ENCODE assay signal across 9 mouse cellular contexts in the genomic region with DNA sequence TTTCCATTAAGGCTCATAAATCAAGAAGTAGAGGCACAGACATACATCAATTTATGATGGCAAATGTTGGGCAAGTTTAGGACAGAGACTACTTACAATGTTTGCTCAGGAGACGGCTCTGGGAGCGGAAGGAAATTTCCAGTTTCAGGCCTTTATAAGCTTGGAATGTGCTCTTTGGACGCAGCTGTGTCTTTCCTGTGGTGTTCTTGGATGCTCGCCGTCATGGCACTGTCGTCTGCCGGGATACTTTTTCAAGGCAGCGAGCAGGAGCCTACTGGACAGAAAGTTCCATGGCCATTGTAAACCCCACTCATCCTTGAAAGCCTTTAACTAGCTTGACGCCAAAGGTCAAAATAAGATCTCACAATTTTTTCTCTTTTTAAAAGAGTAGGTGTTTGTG. TPM values are rescaled to one million over a fixed set of nuclear protein-coding genes. Genes with fewer than 3 reads are reported as not detected.
"Had no signal": no experiment of that assay in that cellular context is flagged by ENCODE, and none has a peak within 500 bp of the region (broad histone marks: within the 10 kb centered on the region; RNA-seq: fewer than 3 reads in every experiment).

No protein-coding gene starts in this region.

- DNase-seq: kidney, adult 8-10 months; lung, embryonic 14.5 days; lung, postnatal 10 days; lung, postnatal 4 days; midbrain, embryonic 14.5 days; right cerebral cortex, adult 18-20 months; right cerebral cortex, postnatal 25 days; thymus, postnatal 36 days had no signal

RNA-seq across cellular contexts. Expression of a gene that starts 31.4 kb away (rescaled TPM):
- total RNA-seq: megakaryocyte, adult 5-6 weeks had no signal
